Mouse (Mus musculus) kidney, adult 2 months (tissue): Measurements from ENCODE around the gene Psmd13.
A peak's percentile ranks its signal among the peaks of the same experiment; 100 is the strongest.

ENCODE experiments used
- CTCF ChIP-seq: fragments of 200-500 bp; conservative IDR thresholded peaks from 2 replicates; pipeline ENCODE4 v1.5.1; 2011; ENCODE audit warnings: low read depth, mild to moderate bottlenecking, control low read depth, low read length, moderate library complexity, mixed read lengths; ENCODE audit not compliant: insufficient read depth, insufficient read length
- POLR2A ChIP-seq: fragments of 200-500 bp; IDR thresholded peaks from one replicate; pipeline ENCODE4 v1.6.1; 2011; ENCODE audit warnings: low read depth, low read length, control low read depth

GRCm38 (mm10) chr7:140907697-140908096, 25.9 kb downstream of the Psmd13 start:
- 0 out of 2 replicates have a peak, but pooled peaks have one; percentile 7 for TF ChIP-seq CTCF
- no peak for TF ChIP-seq POLR2A
